ENCODE assay signal across 1 mouse cellular context in genomic region chr11:53763496-53764140, GRCm38 (mm10).
A peak's percentile ranks its signal among the peaks of the same experiment; 100 is the strongest.
TF ChIP-seq lines count a peak whose summit lies in the region.

No protein-coding gene starts in this region.

TF ChIP-seq in CH12.LX, 34 proteins besides CTCF, POLR2A, EP300 and RAD21 (continued from another document):
- TF ChIP-seq E2F4 (IDR thresholded peaks at IDR 0.05; ENCODE audit: insufficient replicate concordance, low read depth, low read length) (0 out of 2 replicates have a peak, but pooled peaks have one; percentile 8), NRF1 (IDR thresholded peaks at IDR 0.05; ENCODE audit: low read depth, low read length) (peak; percentile 56), UBTF (IDR thresholded peaks at IDR 0.05; ENCODE audit: low read depth, low read length) (peak; percentile 93), ETS1 (conservative IDR thresholded peaks at IDR 0.05; ENCODE audit: low read depth, low read length) (peak; percentile 92), SMC3 (IDR thresholded peaks at IDR 0.05; ENCODE audit: low read depth, low read length) (peak; percentile 56), IRF4 (IDR thresholded peaks at IDR 0.05; ENCODE audit: low read depth, low read length) (peak; percentile 96), USF1 (IDR thresholded peaks at IDR 0.05; ENCODE audit: low read depth, low read length) (peak; percentile 45), MAZ (IDR thresholded peaks at IDR 0.05; ENCODE audit: low read depth, low read length) (peak; percentile 96), PAX5 (IDR thresholded peaks at IDR 0.05; ENCODE audit: low read length) (no peak), ZMIZ1 (IDR thresholded peaks at IDR 0.05; ENCODE audit: low read depth, low read length) (peak; percentile 75; the same call in 1 of the 2 replicates), ELF1 (IDR thresholded peaks at IDR 0.05; ENCODE audit: low read depth, low read length) (peak; percentile 78), CHD2 (IDR thresholded peaks at IDR 0.05; ENCODE audit: low read length) (peak; percentile 93), RCOR1 (conservative IDR thresholded peaks at IDR 0.05; ENCODE audit: low read depth, low read length) (peak; percentile 84), USF2 (conservative IDR thresholded peaks at IDR 0.05; ENCODE audit: low read depth, low read length) (no peak), NELFE (IDR thresholded peaks at IDR 0.05; ENCODE audit: low read depth, low read length) (peak; percentile 61), SIN3A (IDR thresholded peaks at IDR 0.05; ENCODE audit: low read length) (peak; percentile 94), JUN (IDR thresholded peaks at IDR 0.05; ENCODE audit: insufficient read depth, low read depth, low read length) (no peak), ZNF384 (IDR thresholded peaks at IDR 0.05; ENCODE audit: low read depth, low read length) (peak; percentile 22; the same call in 1 of the 2 replicates), TCF12 (IDR thresholded peaks at IDR 0.05; ENCODE audit: low read depth, low read length) (peak; percentile 96), MXI1 (IDR thresholded peaks at IDR 0.05; ENCODE audit: low read depth, low read length) (peak; percentile 79; the same call in 1 of the 2 replicates), HCFC1 (IDR thresholded peaks at IDR 0.05; ENCODE audit: low read depth, low read length) (peak; percentile 70), JUND (conservative IDR thresholded peaks at IDR 0.05; ENCODE audit: low read depth, low read length) (no peak), ZC3H11A (IDR thresholded peaks at IDR 0.05; ENCODE audit: low read depth, low read length) (no peak)
